Mouse (Mus musculus): ENCODE results near the gene Gas7. TPM values are rescaled to one million over a fixed set of nuclear protein-coding genes. Genes with fewer than 3 reads are reported as not detected.

Gene Gas7
- total and polyA plus RNA-seq, 3 experiments = 5.8 to 11.5 (median 9.3) TPM

GRCm38 (mm10) chr11:67694703-67695376, 239.6 kb downstream of the Gas7 start, which contains the start of gene Rcvrn:
TSS of gene Rcvrn (plus strand) at chr11:67695326.
- Histone ChIP-seq H3K27me3 (ENCODE audit: control insufficient read depth, insufficient read depth, low read length) (no peaks in the 10 kb centered on the region), H3K9ac (ENCODE audit: low read depth, low read length) (no peak within 1 kb of the TSS), H3K4me1 (ENCODE audit: control insufficient read depth, insufficient read depth, low read length) (no peaks in the 10 kb centered on the region), H3K27ac (no peak within 1 kb of the TSS), H3K4me3 (no peak within 1 kb of the TSS), H3K79me2 (replicated peaks; ENCODE audit: control insufficient read depth, insufficient read depth, low read length) (no peaks in the 10 kb centered on the region), H3K36me3 (ENCODE audit: control insufficient read depth, insufficient read depth, low read length) (no peaks in the 10 kb centered on the region)
- no peak for DNase-seq
- intact Hi-C loops (cut with DNase I) = no loop called here
- 70% methylated on average over 7 of the region's 7 CpGs for WGBS
- TF ChIP-seq CTCF (IDR thresholded peaks at IDR 0.05) (no peak), POLR2A (IDR thresholded peaks at IDR 0.05; ENCODE audit: insufficient read depth, low read depth, low read length) (no peak), EP300 (IDR thresholded peaks at IDR 0.05; ENCODE audit: insufficient read depth, low read depth, low read length) (no peak)

GRCm38 (mm10) chr11:67712976-67713375, 257.7 kb downstream of the Gas7 start:
- H3K36me3 ChIP-seq (ENCODE audit: control insufficient read depth, insufficient read depth, low read length) = no peaks in the 10 kb centered on the region
- WGBS = 80% methylated on average over 4 of the region's 4 CpGs
- H3K9ac ChIP-seq (ENCODE audit: low read depth, low read length) = no peak overlapping the region
- H3K4me1 ChIP-seq (ENCODE audit: control insufficient read depth, insufficient read depth, low read length) = no peaks in the 10 kb centered on the region
- intact Hi-C loops (cut with DNase I) = no loop called here
- DNase-seq = no peak
- H3K27me3 ChIP-seq (ENCODE audit: control insufficient read depth, insufficient read depth, low read length) = no peaks in the 10 kb centered on the region
- H3K4me3 ChIP-seq = no peak overlapping the region
- TF ChIP-seq POLR2A (IDR thresholded peaks at IDR 0.05; ENCODE audit: insufficient read depth, low read depth, low read length) (no peak), EP300 (IDR thresholded peaks at IDR 0.05; ENCODE audit: insufficient read depth, low read depth, low read length) (no peak), CTCF (IDR thresholded peaks at IDR 0.05) (no peak)
- no peaks in the 10 kb centered on the region for H3K79me2 ChIP-seq (replicated peaks; ENCODE audit: control insufficient read depth, insufficient read depth, low read length)
- no peak overlapping the region for H3K27ac ChIP-seq

- Histone ChIP-seq H3K36me3 (ENCODE audit: control insufficient read depth, insufficient read depth, low read length) (no peaks in the 10 kb centered on the region), H3K4me1 (ENCODE audit: control insufficient read depth, insufficient read depth, low read length) (no peaks in the 10 kb centered on the region), H3K4me3 (no peak overlapping the region), H3K27ac (no peak overlapping the region), H3K27me3 (ENCODE audit: control insufficient read depth, insufficient read depth, low read length) (no peaks in the 10 kb centered on the region), H3K9ac (ENCODE audit: low read depth, low read length) (no peak overlapping the region), H3K79me2 (replicated peaks; ENCODE audit: control insufficient read depth, insufficient read depth, low read length) (no peaks in the 10 kb centered on the region)
- 71% methylated on average over 4 of the region's 4 CpGs for WGBS
- TF ChIP-seq POLR2A (IDR thresholded peaks at IDR 0.05; ENCODE audit: insufficient read depth, low read depth, low read length) (no peak), CTCF (IDR thresholded peaks at IDR 0.05) (no peak), EP300 (IDR thresholded peaks at IDR 0.05; ENCODE audit: insufficient read depth, low read depth, low read length) (no peak)
- intact Hi-C loops (cut with DNase I) = no loop called here
- no peak for DNase-seq
Measured at GRCm38 (mm10) chr11:67715382-67715781, 260.1 kb downstream of the Gas7 start.

GRCm38 (mm10) chr11:67721485-67721884, 266.2 kb downstream of the Gas7 start:
- no peak for TF ChIP-seq EP300 (IDR thresholded peaks at IDR 0.05; ENCODE audit: insufficient read depth, low read depth, low read length)
- no peak for TF ChIP-seq CTCF (IDR thresholded peaks at IDR 0.05)
- no peak for TF ChIP-seq POLR2A (IDR thresholded peaks at IDR 0.05; ENCODE audit: insufficient read depth, low read depth, low read length)
- no peak overlapping the region for H3K4me3 ChIP-seq
- WGBS = 43% methylated on average over 5 of the region's 5 CpGs
- no peaks in the 10 kb centered on the region; the same call in none of the 2 replicates for H3K4me1 ChIP-seq (ENCODE audit: control insufficient read depth, insufficient read depth, low read length)
- DNase-seq = no peak
- no peak overlapping the region for H3K27ac ChIP-seq
- no peak overlapping the region for H3K9ac ChIP-seq (ENCODE audit: low read depth, low read length)
- intact Hi-C loops (cut with DNase I) = no loop called here
- H3K27me3 ChIP-seq (ENCODE audit: control insufficient read depth, insufficient read depth, low read length) = no peaks in the 10 kb centered on the region
- no peaks in the 10 kb centered on the region for H3K79me2 ChIP-seq (replicated peaks; ENCODE audit: control insufficient read depth, insufficient read depth, low read length)
- H3K36me3 ChIP-seq (ENCODE audit: control insufficient read depth, insufficient read depth, low read length) = no peaks in the 10 kb centered on the region

DNA sequence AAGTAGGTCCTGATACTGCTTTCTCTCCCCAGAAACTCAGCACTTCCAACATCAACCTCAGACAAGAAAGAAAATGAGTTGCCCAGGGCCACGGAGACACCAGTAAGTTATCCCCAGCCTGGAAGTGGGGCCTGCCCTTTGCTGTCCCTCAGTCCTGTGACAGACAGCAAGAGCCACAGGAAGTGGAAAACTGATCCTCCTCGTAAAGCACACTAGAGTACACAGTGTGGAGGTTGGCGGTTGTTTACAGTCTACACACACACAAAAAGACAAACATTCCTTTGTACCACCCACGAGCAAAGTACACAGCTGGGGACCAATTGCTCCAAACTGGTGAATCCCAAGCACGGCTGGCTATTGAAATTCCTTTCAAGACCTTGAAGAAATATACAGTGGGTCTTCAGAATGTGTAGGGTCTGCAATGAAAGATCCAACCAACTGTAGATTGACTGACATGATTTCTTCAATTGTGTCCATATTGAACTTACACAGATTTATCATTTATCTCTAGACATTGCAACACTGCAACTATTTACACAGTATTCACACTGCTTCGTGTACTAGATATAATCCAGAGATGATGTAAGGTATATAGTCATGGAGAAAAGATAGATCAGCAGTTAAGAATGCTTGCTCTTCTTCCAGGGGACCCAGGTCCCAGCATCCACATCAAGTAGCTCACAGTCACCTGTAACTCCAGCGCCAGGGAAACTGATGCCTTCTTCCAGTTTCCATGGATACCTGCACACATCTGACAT, 267.3 kb downstream of the Gas7 start:
- intact Hi-C loops (cut with DNase I) = no loop called here
- Histone ChIP-seq H3K4me1 (ENCODE audit: control insufficient read depth, insufficient read depth, low read length) (peaks cover 2% of the 10 kb centered on the region), H3K27ac (no peak overlapping the region), H3K36me3 (ENCODE audit: control insufficient read depth, insufficient read depth, low read length) (peaks cover 2% of the 10 kb centered on the region; the same call in 1 of the 2 replicates), H3K27me3 (ENCODE audit: control insufficient read depth, insufficient read depth, low read length) (no peaks in the 10 kb centered on the region), H3K9ac (ENCODE audit: low read depth, low read length) (no peak overlapping the region), H3K79me2 (replicated peaks; ENCODE audit: control insufficient read depth, insufficient read depth, low read length) (no peaks in the 10 kb centered on the region), H3K4me3 (no peak overlapping the region)
- DNase-seq = no peak
- 76% methylated on average over 7 of the region's 7 CpGs for WGBS
- TF ChIP-seq POLR2A (IDR thresholded peaks at IDR 0.05; ENCODE audit: insufficient read depth, low read depth, low read length) (no peak), EP300 (IDR thresholded peaks at IDR 0.05; ENCODE audit: insufficient read depth, low read depth, low read length) (no peak), CTCF (IDR thresholded peaks at IDR 0.05) (no peak)

All from heart, adult 2 months (tissue).